Mouse (Mus musculus): ENCODE results near the gene Cd79a. TPM values are rescaled to one million over a fixed set of nuclear protein-coding genes. Genes with fewer than 3 reads are reported as not detected.
"Not testable (repeated sequence)": the region's sequence is repeated elsewhere in the genome, so short reads cannot be mapped to it uniquely, and the experiment has no call there.

The Cd79a gene
- total RNA-seq, 2 experiments from 2014 or later, result not detected

GRCm38 (mm10) chr7:24885468-24886307 is 11.5 kb upstream of the Cd79a start:
- DNase-seq (ENCODE audit: low spot score in 2 of 2), result no peak

GRCm38 (mm10) chr7:24886308-24886633 is 10.9 kb upstream of the Cd79a start:
- no peak for DNase-seq (ENCODE audit: low spot score in 2 of 2)

GRCm38 (mm10) chr7:24887096-24887495 is 10.1 kb upstream of the Cd79a start:
- no peak for DNase-seq (ENCODE audit: low spot score in 2 of 2)

- DNase-seq (ENCODE audit: low spot score in 2 of 2), result no peak
Measured at GRCm38 (mm10) chr7:24889431-24890220, 7.6 kb upstream of the Cd79a start.

- peak; percentile 77 to 81 for DNase-seq (ENCODE audit: low spot score in 2 of 2)
Measured at GRCm38 (mm10) chr7:24890281-24891216, 6.6 kb upstream of the Cd79a start.

- no peak for DNase-seq (ENCODE audit: low spot score in 2 of 2)
Measured at GRCm38 (mm10) chr7:24891241-24892124, 5.7 kb upstream of the Cd79a start.

- no peak for DNase-seq (ENCODE audit: low spot score in 2 of 2)
Measured at GRCm38 (mm10) chr7:24892125-24892583, 5.0 kb upstream of the Cd79a start.

GRCm38 (mm10) chr7:24895749-24896148 is 1.4 kb upstream of the Cd79a start:
- not testable (repeated sequence) for DNase-seq (ENCODE audit: low spot score in 2 of 2)

GRCm38 (mm10) chr7:24896269-24896668 is 912 bp upstream of the Cd79a start:
- DNase-seq (ENCODE audit: low spot score in 2 of 2), result no peak

GRCm38 (mm10) chr7:24897959-24898358 is 778 bp downstream of the Cd79a start:
- no peak for DNase-seq (ENCODE audit: low spot score in 2 of 2)

- no peak for DNase-seq (ENCODE audit: low spot score in 2 of 2)
Measured at GRCm38 (mm10) chr7:24901114-24901513, 3.9 kb downstream of the Cd79a start.

GRCm38 (mm10) chr7:24901842-24902241 is 4.7 kb downstream of the Cd79a start:
- DNase-seq (ENCODE audit: low spot score in 2 of 2), result no peak

- DNase-seq (ENCODE audit: low spot score in 2 of 2), result no peak
Measured at GRCm38 (mm10) chr7:24902264-24902629, 5.1 kb downstream of the Cd79a start.

GRCm38 (mm10) chr7:24902630-24903443 is 5.7 kb downstream of the Cd79a start, which contains the start of gene Arhgef1:
Gene Arhgef1 (plus strand): TSS chr7:24902912.
- peak in 1 of 2 experiments; percentile 45 for DNase-seq (ENCODE audit: low spot score in 2 of 2)

GRCm38 (mm10) chr7:24903444-24903825 is 6.3 kb downstream of the Cd79a start:
- no peak for DNase-seq (ENCODE audit: low spot score in 2 of 2)

GRCm38 (mm10) chr7:24904070-24904483 is 6.9 kb downstream of the Cd79a start:
- peak; percentile 95 to 97 for DNase-seq (ENCODE audit: low spot score in 2 of 2)

GRCm38 (mm10) chr7:24904936-24905335 is 7.8 kb downstream of the Cd79a start:
- peak in 1 of 2 experiments; percentile 65 for DNase-seq (ENCODE audit: low spot score in 2 of 2)

GRCm38 (mm10) chr7:24906551-24906950 is 9.4 kb downstream of the Cd79a start:
- DNase-seq (ENCODE audit: low spot score in 2 of 2), result no peak

- no peak for DNase-seq (ENCODE audit: low spot score in 2 of 2)
Measured at GRCm38 (mm10) chr7:24907211-24907748, 10.1 kb downstream of the Cd79a start.

All from layer of hippocampus, postnatal 10 days (tissue).